Mouse (Mus musculus) hindbrain, postnatal 0 days (tissue): Measurements from ENCODE around the gene Bloc1s3. TPM values are rescaled to one million over a fixed set of nuclear protein-coding genes. Genes with fewer than 3 reads are reported as not detected.

ENCODE experiments used
- ATAC-seq: fragments of 200-750 bp; cut with Nextera tagmentation; 2 replicates; pipeline ENCODE4 v1.8.0; 2017; ENCODE audit warnings: mild to moderate bottlenecking, moderate TSS enrichment, moderate library complexity
- DNase-seq: peaks from one replicate; pipeline ENCODE4 v3.0.0-alpha.2; 2015; ENCODE audit warnings: low spot score
- H3K27ac ChIP-seq: fragments of 300-500 bp; sonication (generic); 2 replicates; pipeline ENCODE4 v1.5.1; 2014; ENCODE audit warnings: mild to moderate bottlenecking
- H3K27me3 ChIP-seq: fragments of 300-500 bp; sonication (generic); 2 replicates; pipeline ENCODE4 v1.6.1; 2014; ENCODE audit warnings: low read length, mixed read lengths; ENCODE audit not compliant: insufficient read depth
- H3K36me3 ChIP-seq: fragments of 300-500 bp; sonication (generic); 2 replicates; pipeline ENCODE4 v1.6.1; 2014; ENCODE audit warnings: low read length, mixed read lengths; ENCODE audit not compliant: insufficient read depth
- H3K4me1 ChIP-seq: fragments of 300-500 bp; sonication (generic); 2 replicates; pipeline ENCODE4 v1.6.1; 2014; ENCODE audit warnings: antibody characterized with exemption, low read length, mixed read lengths; ENCODE audit not compliant: insufficient read depth
- H3K4me2 ChIP-seq: fragments of 300-500 bp; sonication (generic); 2 replicates; pipeline ENCODE4 v1.6.1; 2014; ENCODE audit warnings: low read depth, mild to moderate bottlenecking, low read length, moderate library complexity, mixed read lengths
- H3K4me3 ChIP-seq: fragments of 300-500 bp; sonication (generic); 2 replicates; pipeline ENCODE4 v1.5.1; 2014; ENCODE audit warnings: low read length
- H3K9ac ChIP-seq: fragments of 300-500 bp; sonication (generic); replicated peaks from 2 replicates; pipeline ENCODE4 v1.6.1; 2014; ENCODE audit warnings: mild to moderate bottlenecking, low read length, moderate library complexity, mixed read lengths
- H3K9me3 ChIP-seq: fragments of 300-500 bp; sonication (generic); 2 replicates; pipeline ENCODE4 v1.6.1; 2016; ENCODE audit warnings: low read length, mixed read lengths
- CTCF ChIP-seq: IDR thresholded peaks from 2 replicates; pipeline ENCODE4 v1.5.1; 2016; ENCODE audit warnings: antibody characterized with exemption, control low read depth, low read depth
- WGBS: fragments of 180-500 bp; shearing (Covaris S2); extraction: QIAGEN DNeasy Blood & Tissue Kit; methylation state at CpG from one replicate; pipeline ENCODE4 v1.1.7; 2014; 5-methylcytosine and 5-hydroxymethylcytosine counted together
- polyA plus RNA-seq: library from polyadenylated mRNA; unstranded; fragments of >200 nt; fragmentation: Nextera tagmentation; extraction: Ambion mirVana; gene quantifications from 2 replicates; pipeline ENCODE4 v1.2.1, GENCODE M21; 2015
- total RNA-seq: library from RNA; depleted of rRNA; stranded (reverse); fragments of >200 nt; gene quantifications from 2 replicates; pipeline ENCODE4 v1.2.3, GENCODE M21; 2014

Gene Bloc1s3
- total and polyA plus RNA-seq, 2 experiments from 2014 or later: 4.3 to 18.8 TPM

DNA sequence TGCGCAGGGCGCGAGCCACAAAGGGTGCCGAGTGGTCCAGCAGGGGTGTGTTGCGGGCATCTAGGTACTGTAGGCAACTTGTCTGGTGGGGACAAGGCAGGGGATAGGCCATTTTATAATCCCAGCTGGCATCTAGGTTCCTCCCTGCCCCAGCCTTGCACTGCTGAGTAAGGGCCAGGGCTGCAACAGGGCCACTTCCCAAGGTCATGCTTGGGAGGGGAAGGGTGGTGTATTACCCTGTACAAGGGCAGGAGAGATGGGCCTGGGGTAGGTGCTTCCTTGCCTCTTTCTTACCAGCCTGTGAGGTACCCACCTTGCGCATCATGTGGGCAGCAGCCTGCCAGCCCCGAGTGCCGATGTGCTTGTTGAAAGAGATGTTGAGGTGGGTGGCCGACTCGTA is 26.5 kb upstream of the Bloc1s3 start:
- no peaks in the 10 kb centered on the region for H3K4me1 ChIP-seq
- ATAC-seq (no peak), DNase-seq (no peak)
- no peaks in the 10 kb centered on the region for H3K9me3 ChIP-seq
- H3K4me3 ChIP-seq: no peak overlapping the region
- H3K9ac ChIP-seq: no peak overlapping the region
- H3K4me2 ChIP-seq: no peak overlapping the region
- H3K27me3 ChIP-seq: no peaks in the 10 kb centered on the region
- H3K36me3 ChIP-seq: peaks cover 42% of the 10 kb centered on the region
- H3K27ac ChIP-seq: no peak overlapping the region
- no peak for TF ChIP-seq CTCF
- 95% methylated on average over 10 of the region's 10 CpGs for WGBS

- WGBS: 67% methylated on average over 14 of the region's 14 CpGs
- Histone ChIP-seq H3K36me3 (peaks cover 45% of the 10 kb centered on the region), H3K27ac (no peak overlapping the region), H3K4me1 (no peaks in the 10 kb centered on the region), H3K9me3 (no peaks in the 10 kb centered on the region), H3K4me3 (no peak overlapping the region), H3K27me3 (no peaks in the 10 kb centered on the region), H3K9ac (no peak overlapping the region), H3K4me2 (no peak overlapping the region)
- no peak for DNase-seq
- no peak for TF ChIP-seq CTCF
- no peak for ATAC-seq
Observed at GRCm38 (mm10) chr7:19532240-19532639, 24.1 kb upstream of the Bloc1s3 start.

GRCm38 (mm10) chr7:19531077-19531476 is 22.9 kb upstream of the Bloc1s3 start:
- ATAC-seq (0 out of 2 replicates have a peak, but pooled peaks have one; percentile 1), DNase-seq (no peak)
- peaks cover 45% of the 10 kb centered on the region for H3K36me3 ChIP-seq
- H3K9me3 ChIP-seq: no peaks in the 10 kb centered on the region
- no peak overlapping the region for H3K9ac ChIP-seq
- WGBS: 69% methylated on average over 10 of the region's 10 CpGs
- no peak overlapping the region for H3K27ac ChIP-seq
- TF ChIP-seq CTCF: peak; percentile 24; the same call in 1 of the 2 replicates
- no peaks in the 10 kb centered on the region for H3K4me1 ChIP-seq
- no peaks in the 10 kb centered on the region for H3K27me3 ChIP-seq
- H3K4me2 ChIP-seq: no peak overlapping the region
- H3K4me3 ChIP-seq: no peak overlapping the region

DNA sequence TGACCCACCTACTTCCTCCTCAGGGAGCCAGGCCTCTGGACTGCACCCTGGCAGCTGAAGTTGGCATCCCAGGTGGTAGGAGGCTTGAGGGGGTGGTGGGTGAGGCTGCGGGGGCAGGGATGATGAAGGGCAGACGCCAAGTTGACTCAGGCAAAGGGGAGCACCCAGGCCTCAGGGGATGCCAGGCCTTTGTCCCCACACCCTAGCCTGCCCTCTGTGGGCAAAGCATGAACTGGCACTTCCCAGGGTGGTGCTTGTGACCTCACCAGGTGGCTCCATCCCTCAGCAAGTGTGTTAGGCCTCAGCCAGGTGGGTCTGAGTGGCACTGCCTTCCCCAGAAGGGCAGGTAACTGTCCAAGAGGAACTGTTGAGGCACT is 16.9 kb upstream of the Bloc1s3 start:
- H3K9ac ChIP-seq: no peak overlapping the region
- no peak for TF ChIP-seq CTCF
- peaks cover 24% of the 10 kb centered on the region for H3K27me3 ChIP-seq
- DNase-seq (no peak), ATAC-seq (no peak)
- no peak overlapping the region for H3K4me2 ChIP-seq
- H3K27ac ChIP-seq: no peak overlapping the region
- no peaks in the 10 kb centered on the region for H3K9me3 ChIP-seq
- 0 out of 2 replicates have a peak, but pooled peaks cover 3% of the 10 kb centered on the region for H3K36me3 ChIP-seq
- 65% methylated on average over 2 of the region's 2 CpGs for WGBS
- no peaks in the 10 kb centered on the region; the same call in 1 of the 2 replicates for H3K4me1 ChIP-seq
- H3K4me3 ChIP-seq: no peak overlapping the region

DNA sequence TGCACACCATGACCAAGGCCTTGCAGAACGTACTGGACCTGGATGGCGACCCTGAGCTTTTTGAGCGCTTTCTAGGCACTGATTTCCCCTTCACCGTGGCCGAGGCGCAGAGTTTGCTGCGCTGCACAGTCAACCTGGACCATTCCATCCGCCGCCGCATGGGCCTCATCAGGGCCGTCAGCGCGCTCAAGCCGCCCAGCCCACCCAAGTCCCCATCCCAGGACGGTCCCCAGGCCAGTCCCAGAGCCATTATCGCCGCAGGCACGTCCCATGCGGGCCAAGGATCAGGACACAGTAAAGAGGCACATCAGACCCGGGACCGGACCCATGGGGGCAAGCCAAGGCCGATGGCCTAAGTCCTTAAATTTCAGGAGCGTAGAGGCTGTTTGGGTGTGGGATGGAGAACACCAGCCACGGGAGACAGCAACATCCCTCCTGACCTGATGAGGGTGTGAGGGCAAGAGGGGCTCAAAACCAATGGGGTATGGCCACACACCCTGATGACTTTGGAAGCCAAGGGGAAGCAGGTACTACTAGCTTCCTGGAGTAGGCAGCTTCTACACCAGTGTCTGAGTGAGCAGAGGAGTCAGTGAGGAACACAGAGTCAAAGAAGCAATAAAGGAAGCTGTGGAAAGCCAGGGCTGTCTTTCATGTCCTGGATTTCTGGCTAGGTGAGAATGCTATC is 16.4 kb upstream of the Bloc1s3 start:
- peak; percentile 13; the same call in 1 of the 2 replicates for ATAC-seq

DNA sequence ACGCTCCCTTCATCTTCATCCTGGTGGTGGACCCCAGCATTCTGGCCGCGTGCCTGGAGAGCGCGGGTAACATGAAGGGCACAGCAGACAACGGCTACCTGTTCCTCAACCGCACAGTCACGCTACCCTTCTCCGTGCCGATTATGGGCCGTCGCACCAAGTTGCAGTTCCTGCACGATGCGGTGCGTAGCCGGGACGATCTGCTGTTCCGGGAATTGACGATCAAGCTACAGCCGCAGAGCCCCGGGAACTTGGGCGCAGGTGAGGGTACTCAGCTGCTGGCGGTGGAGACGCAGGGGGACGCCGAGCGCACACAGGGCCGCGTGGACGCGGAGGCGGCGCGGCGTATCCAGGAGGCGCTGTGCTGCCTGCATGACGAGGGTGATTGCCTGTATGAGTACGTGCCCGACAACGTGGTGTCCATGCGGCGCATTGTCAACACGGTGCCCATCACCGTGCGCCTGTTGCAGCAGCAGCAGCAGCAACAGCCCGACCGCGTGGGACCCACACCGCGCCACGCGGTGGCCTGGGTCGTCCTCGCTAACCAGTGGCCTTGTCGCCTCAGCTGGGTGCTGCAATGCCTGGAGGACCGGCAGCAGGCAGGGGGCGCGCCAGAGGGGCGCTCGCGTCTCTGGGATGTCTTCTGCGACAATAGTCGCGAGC is 15.7 kb upstream of the Bloc1s3 start:
- Histone ChIP-seq H3K9me3 (no peaks in the 10 kb centered on the region), H3K36me3 (0 out of 2 replicates have a peak, but pooled peaks cover 3% of the 10 kb centered on the region), H3K9ac (peak overlapping the region; percentile 33), H3K4me2 (peak overlapping the region; percentile 56), H3K4me1 (no peaks in the 10 kb centered on the region; the same call in 1 of the 2 replicates), H3K27ac (no peak overlapping the region), H3K27me3 (peaks cover 24% of the 10 kb centered on the region), H3K4me3 (peak overlapping the region; percentile 32)
- DNase-seq: peak; percentile 71
- peak; percentile 57 for ATAC-seq
- TF ChIP-seq CTCF: peak; percentile 66
- 1% methylated on average over 62 of the region's 64 CpGs for WGBS

More for the DNA sequence above, 16.4 kb upstream of the Bloc1s3 start:
- TF ChIP-seq CTCF: no peak
- Histone ChIP-seq H3K27ac (no peak overlapping the region), H3K9me3 (no peaks in the 10 kb centered on the region), H3K27me3 (peaks cover 24% of the 10 kb centered on the region), H3K4me1 (no peaks in the 10 kb centered on the region; the same call in 1 of the 2 replicates), H3K4me3 (peak overlapping the region; percentile 32), H3K9ac (0 out of 2 replicates have a peak overlapping the region, but pooled peaks have one; percentile 33), H3K4me2 (peak overlapping the region; percentile 56), H3K36me3 (0 out of 2 replicates have a peak, but pooled peaks cover 3% of the 10 kb centered on the region)
- DNase-seq: no peak
- WGBS: 13% methylated on average over 24 of the region's 24 CpGs
